Mouse (Mus musculus): Measurements from ENCODE around the gene Mrpl39. TPM values are rescaled to one million over a fixed set of nuclear protein-coding genes. Genes with fewer than 3 reads are reported as not detected.

Mrpl39 gene
- polyA plus RNA-seq, 1 experiment from 2014 or later = 47.3 TPM

MicroRNA genes within 50 kb of the gene (microRNA counts, 519-probe panel; counts per million panel counts)
- microRNA mmu-miR-155 = 342 counts per million, percentile 67 among the panel's probes with 10 or more counts

Small RNA genes lying within 50 kb of the gene (microRNA-seq; reads per million reads assigned to microRNA genes)
- 138 reads per million, percentile 56 among the genes with 10 or more reads in this experiment for gene Mir155

Other genes with a start within 250 kb of the Mrpl39 start
- not detected in 2 replicates for gene A730009L09Rik, start 220.6 kb downstream of the Mrpl39 start, polyA plus RNA-seq (2016; fragmentation: Nextera tagmentation; extraction: Ambion mirVana)
- gene Jam2, start 38.4 kb upstream of the Mrpl39 start, polyA plus RNA-seq (2016; fragmentation: Nextera tagmentation; extraction: Ambion mirVana) = 41.4 and 45.6 TPM in 2 replicates
- 30.8 and 32.8 TPM in 2 replicates for gene Gabpa, start 99.2 kb upstream of the Mrpl39 start, polyA plus RNA-seq (2016; fragmentation: Nextera tagmentation; extraction: Ambion mirVana)
- gene Atp5j, start 99.9 kb upstream of the Mrpl39 start, polyA plus RNA-seq (2016; fragmentation: Nextera tagmentation; extraction: Ambion mirVana) = 739 and 746 TPM in 2 replicates